Mouse (Mus musculus): Measurements from ENCODE around the gene Krt39.
A peak's percentile ranks its signal among the peaks of the same experiment; 100 is the strongest.

Gene Krt39

GRCm38 (mm10) chr11:99471946-99472345, 49.2 kb downstream of the Krt39 start:
- DNase-seq (ENCODE audit: low spot score), result no peak

- no peak for DNase-seq (ENCODE audit: low spot score)
These were observed 51.9 kb downstream of the Krt39 start for GRCm38 (mm10) chr11:99469228-99469627.

- no peak for DNase-seq (ENCODE audit: low spot score)
These were observed 52.6 kb downstream of the Krt39 start for GRCm38 (mm10) chr11:99468566-99468965.

GRCm38 (mm10) chr11:99466316-99466715, 54.8 kb downstream of the Krt39 start:
- DNase-seq (ENCODE audit: low spot score), result no peak

GRCm38 (mm10) chr11:99464836-99465235, 56.3 kb downstream of the Krt39 start:
- peak; percentile 65 for DNase-seq (ENCODE audit: low spot score)
